In genomic region chr3:21549671-21550070, GRCm38 (mm10) we compare ENCODE assay signal across 14 mouse cellular contexts.
"Had no signal": no experiment of that assay in that cellular context is flagged by ENCODE, and none has a peak within 500 bp of the region (broad histone marks: within the 10 kb centered on the region; RNA-seq: fewer than 3 reads in every experiment).

No protein-coding gene starts in this region.

- H3K4me2 ChIP-seq: limb, embryonic 12.5 days; liver, embryonic 13.5 days; lung, embryonic 15.5 days; midbrain, embryonic 13.5 days had no signal

- H3K4me3 ChIP-seq: layer of hippocampus, adult 2 months; limb, embryonic 12.5 days; liver, embryonic 13.5 days; lung, embryonic 15.5 days; megakaryocyte, embryonic 14.5 days; midbrain, embryonic 13.5 days had no signal

- H3K27me3 ChIP-seq: limb, embryonic 12.5 days; liver, embryonic 13.5 days; lung, embryonic 15.5 days; megakaryocyte, embryonic 14.5 days; midbrain, embryonic 13.5 days had no signal

- H3K36me3 ChIP-seq: limb, embryonic 12.5 days; liver, embryonic 13.5 days; lung, embryonic 15.5 days; midbrain, embryonic 13.5 days had no signal

- H3K9ac ChIP-seq: limb, embryonic 12.5 days; liver, embryonic 13.5 days; liver, postnatal 0 days; lung, embryonic 15.5 days; midbrain, embryonic 13.5 days had no signal

- H3K9me3 ChIP-seq: limb, embryonic 12.5 days; liver, embryonic 13.5 days; lung, embryonic 15.5 days; megakaryocyte, embryonic 14.5 days; midbrain, embryonic 13.5 days had no signal

- ATAC-seq: liver, postnatal 0 days; midbrain, embryonic 13.5 days had no signal

- H3K27ac ChIP-seq: layer of hippocampus, adult 2 months; limb, embryonic 12.5 days; liver, embryonic 13.5 days; lung, embryonic 15.5 days; macrophage; midbrain, embryonic 13.5 days had no signal

- H3K4me1 ChIP-seq: liver, embryonic 13.5 days had no signal

- DNase-seq: kidney, postnatal 25 days; liver; liver, embryonic 13.5 days; liver, postnatal 0 days; lung, postnatal 14 days; spleen, adult 18-20 months; thymus, adult 18-20 months; thymus, postnatal 14 days had no signal
